Mouse (Mus musculus) T-helper 2 cell (primary cell): Measurements from ENCODE around the gene Ppp1r21.

Source experiments
- in situ Hi-C: fragments of 300-600 bp; cut with MboI, MseI; formaldehyde crosslinking; loops from one replicate; pipeline ENCODE4 v1.15.1; 2025; ENCODE audit warnings: high pct_unique_total_duplicates

Ppp1r21 gene

GRCm38 (mm10) chr17:88530236-88530619 is 310 bp downstream of the Ppp1r21 start:
- in situ Hi-C loops: loop anchor here (10.0 kb wide), 1 partner anchor 105 kb away; no protein-coding TSS in a partner anchor

GRCm38 (mm10) chr17:88530667-88531066 is 749 bp downstream of the Ppp1r21 start:
- in situ Hi-C loops: loop anchor here (10.0 kb wide), 1 partner anchor 104 kb away; no protein-coding TSS in a partner anchor

GRCm38 (mm10) chr17:88531176-88531575 is 1.3 kb downstream of the Ppp1r21 start:
- in situ Hi-C loops: loop anchor here (10.0 kb wide), 1 partner anchor 104 kb away; no protein-coding TSS in a partner anchor

GRCm38 (mm10) chr17:88537842-88538430 is 8.0 kb downstream of the Ppp1r21 start:
- in situ Hi-C loops: loop anchor here (10.0 kb wide), 1 partner anchor 97 kb away; no protein-coding TSS in a partner anchor

- in situ Hi-C loops: no loop called here
These were observed 13.0 kb downstream of the Ppp1r21 start for GRCm38 (mm10) chr17:88542771-88543416.

- in situ Hi-C loops: no loop called here
These were observed 13.5 kb downstream of the Ppp1r21 start for GRCm38 (mm10) chr17:88543417-88543782.

- in situ Hi-C loops: no loop called here
These were observed 15.4 kb downstream of the Ppp1r21 start for GRCm38 (mm10) chr17:88545217-88545784.

GRCm38 (mm10) chr17:88546745-88547144 is 16.8 kb downstream of the Ppp1r21 start:
- in situ Hi-C loops: no loop called here

GRCm38 (mm10) chr17:88549411-88550191 is 19.7 kb downstream of the Ppp1r21 start:
- in situ Hi-C loops: no loop called here

- in situ Hi-C loops: no loop called here
These were observed 20.4 kb downstream of the Ppp1r21 start for GRCm38 (mm10) chr17:88550351-88550750.

- in situ Hi-C loops: no loop called here
These were observed 21.3 kb downstream of the Ppp1r21 start for GRCm38 (mm10) chr17:88550981-88551940.

- in situ Hi-C loops: no loop called here
These were observed 22.6 kb downstream of the Ppp1r21 start for GRCm38 (mm10) chr17:88552556-88552955.

- in situ Hi-C loops: no loop called here
These were observed 23.1 kb downstream of the Ppp1r21 start for GRCm38 (mm10) chr17:88553001-88553449.

- in situ Hi-C loops: no loop called here
These were observed 23.7 kb downstream of the Ppp1r21 start for GRCm38 (mm10) chr17:88553473-88554087.

GRCm38 (mm10) chr17:88556176-88556575 is 26.3 kb downstream of the Ppp1r21 start:
- in situ Hi-C loops: no loop called here

- in situ Hi-C loops: no loop called here
These were observed 26.8 kb downstream of the Ppp1r21 start for GRCm38 (mm10) chr17:88556688-88557087.

GRCm38 (mm10) chr17:88558168-88558842 is 28.4 kb downstream of the Ppp1r21 start:
- in situ Hi-C loops: no loop called here

- in situ Hi-C loops: no loop called here
These were observed 33.7 kb downstream of the Ppp1r21 start for GRCm38 (mm10) chr17:88563611-88564010.

- in situ Hi-C loops: no loop called here
These were observed 40.1 kb downstream of the Ppp1r21 start for GRCm38 (mm10) chr17:88569807-88570540.
